Mouse (Mus musculus) small intestine, adult 2 months (tissue): ENCODE results near the gene Sigmar1.
"Not testable (repeated sequence)": the region's sequence is repeated elsewhere in the genome, so short reads cannot be mapped to it uniquely, and the experiment has no call there.

Experiments used
- CTCF ChIP-seq: fragments of 200-500 bp; IDR thresholded peaks from 2 replicates; pipeline ENCODE4 v1.5.1; 2012; ENCODE audit warnings: low read depth, mild to moderate bottlenecking, control low read depth, inconsistent platforms, low read length, moderate library complexity, mixed read lengths; ENCODE audit not compliant: insufficient replicate concordance, insufficient read length; ENCODE audit errors: extremely low read depth
- POLR2A ChIP-seq: fragments of 200-500 bp; IDR thresholded peaks from 2 replicates; pipeline ENCODE4 v1.6.1; 2012; ENCODE audit warnings: low read depth, mild to moderate bottlenecking, control low read depth, inconsistent platforms, low read length, moderate library complexity

- not testable (repeated sequence) for TF ChIP-seq POLR2A, CTCF
These were observed 55.7 kb downstream of the Sigmar1 start for GRCm38 (mm10) chr4:41700224-41700623.
